Mouse (Mus musculus) C2C12 (cell line): Measurements from ENCODE around the gene Rasgef1b.

Experiments
- CTCF ChIP-seq: IDR thresholded peaks from one replicate; pipeline ENCODE4 v1.5.1; 2011; ENCODE audit not compliant: control insufficient read depth, insufficient read depth, insufficient read length
- MYOD1 ChIP-seq: IDR thresholded peaks from one replicate; pipeline ENCODE4 v1.6.1; 2011; ENCODE audit warnings: low read depth; ENCODE audit not compliant: control insufficient read depth, insufficient read length

DNA sequence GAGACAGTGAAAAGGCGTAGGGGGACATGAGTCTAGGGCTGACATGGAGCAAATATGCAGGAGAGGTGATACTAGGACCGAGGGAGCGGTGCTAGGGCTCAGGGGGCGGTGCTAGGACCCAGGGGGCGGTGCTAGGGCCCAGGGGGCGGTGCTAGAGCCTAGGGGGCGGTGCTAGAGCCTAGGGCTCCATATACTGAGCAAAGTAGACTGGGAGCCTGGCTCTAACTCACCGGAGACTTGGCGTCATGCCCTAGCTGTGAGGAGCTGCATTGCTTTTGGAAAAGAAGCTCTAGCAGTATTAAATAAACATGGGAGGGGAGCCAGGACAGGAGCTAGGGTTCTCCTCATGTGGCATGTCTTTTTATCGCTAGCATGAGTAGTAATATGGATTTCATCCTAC lies 75.9 kb downstream of the Rasgef1b start:
- TF ChIP-seq CTCF (no peak), MYOD1 (no peak)
